Mouse (Mus musculus) embryonic facial prominence, embryonic 10.5 days (tissue): ENCODE results near the gene Tbc1d13. TPM values are rescaled to one million over a fixed set of nuclear protein-coding genes. Genes with fewer than 3 reads are reported as not detected.
"Not testable (repeated sequence)": the region's sequence is repeated elsewhere in the genome, so short reads cannot be mapped to it uniquely, and the experiment has no call there.

Experiments used
- DNase-seq: peaks from one replicate; pipeline ENCODE4 v3.0.0-alpha.2; 2017; ENCODE audit warnings: low spot score
- H3K27ac ChIP-seq: fragments of 300-500 bp; sonication (generic); replicated peaks from 2 replicates; pipeline ENCODE4 v1.5.1; 2016; ENCODE audit warnings: mild to moderate bottlenecking
- H3K27me3 ChIP-seq: fragments of 300-500 bp; sonication (generic); replicated peaks from 2 replicates; pipeline ENCODE4 v1.6.1; 2016; ENCODE audit warnings: low read depth, mild to moderate bottlenecking; ENCODE audit not compliant: poor library complexity, severe bottlenecking
- H3K36me3 ChIP-seq: fragments of 300-500 bp; sonication (generic); replicated peaks from 2 replicates; pipeline ENCODE4 v1.6.1; 2016; ENCODE audit warnings: mild to moderate bottlenecking, moderate library complexity
- H3K4me1 ChIP-seq: fragments of 300-500 bp; sonication (generic); 2 replicates; pipeline ENCODE4 v1.6.1; 2016
- H3K4me3 ChIP-seq: fragments of 300-500 bp; sonication (generic); 2 replicates; pipeline ENCODE4 v1.5.1; 2016; ENCODE audit warnings: mild to moderate bottlenecking, moderate library complexity
- H3K9me3 ChIP-seq: fragments of 300-500 bp; sonication (generic); 2 replicates; pipeline ENCODE4 v1.6.1; 2016; ENCODE audit warnings: mild to moderate bottlenecking
- WGBS: fragments of 180-500 bp; shearing (Covaris S2); methylation state at CpG from one replicate; pipeline ENCODE4 v1.1.7; 2016; 5-methylcytosine and 5-hydroxymethylcytosine counted together
- polyA plus RNA-seq: library from polyadenylated mRNA; unstranded; fragments of >200 nt; fragmentation: Nextera tagmentation; extraction: Ambion mirVana; gene quantifications from 2 replicates; pipeline ENCODE4 v1.2.1, GENCODE M21; 2016

Tbc1d13 gene
- polyA plus RNA-seq, 1 experiment from 2014 or later, result 8.2 TPM

GRCm38 (mm10) chr2:30134378-30134711, 799 bp downstream of the Tbc1d13 start:
- Histone ChIP-seq H3K4me3 (peak overlapping the region; percentile 91), H3K36me3 (peaks cover 44% of the 10 kb centered on the region), H3K9me3 (no peaks in the 10 kb centered on the region), H3K27ac (peak overlapping the region; percentile 90), H3K4me1 (peaks cover 24% of the 10 kb centered on the region), H3K27me3 (no peaks in the 10 kb centered on the region)
- DNase-seq, result no peak
- WGBS, result 27% methylated on average over 6 of the region's 6 CpGs

- Histone ChIP-seq H3K27me3 (no peaks in the 10 kb centered on the region), H3K9me3 (no peaks in the 10 kb centered on the region), H3K4me3 (peak overlapping the region; percentile 91), H3K27ac (peak overlapping the region; percentile 90; the same call in 1 of the 2 replicates), H3K36me3 (peaks cover 49% of the 10 kb centered on the region), H3K4me1 (peaks cover 24% of the 10 kb centered on the region)
- 73% methylated on average over 10 of the region's 10 CpGs for whole genome bisulfite sequencing
- DNase-seq, result no peak
Measured at GRCm38 (mm10) chr2:30134928-30135620, 1.5 kb downstream of the Tbc1d13 start.

- DNase-seq, result no peak
- Histone ChIP-seq H3K27ac (no peak overlapping the region), H3K36me3 (peaks cover 63% of the 10 kb centered on the region), H3K4me1 (peaks cover 24% of the 10 kb centered on the region), H3K4me3 (peak overlapping the region; percentile 16; the same call in 1 of the 2 replicates), H3K9me3 (no peaks in the 10 kb centered on the region), H3K27me3 (no peaks in the 10 kb centered on the region)
- WGBS, result 92% methylated on average over 10 of the region's 10 CpGs
Measured at GRCm38 (mm10) chr2:30136458-30136857, 2.9 kb downstream of the Tbc1d13 start.

- not testable (repeated sequence) for H3K27me3 ChIP-seq, DNase-seq, H3K27ac ChIP-seq, H3K4me1 ChIP-seq, H3K9me3 ChIP-seq, H3K4me3 ChIP-seq
- H3K36me3 ChIP-seq, result peaks cover 95% of the 10 kb centered on the region
- 95% methylated on average over 4 of the region's 4 CpGs for WGBS
Measured at GRCm38 (mm10) chr2:30140021-30140420, 6.5 kb downstream of the Tbc1d13 start.

GRCm38 (mm10) chr2:30144436-30144835, 10.9 kb downstream of the Tbc1d13 start:
- no peak for DNase-seq
- no peak overlapping the region for H3K4me3 ChIP-seq
- no peaks in the 10 kb centered on the region for H3K9me3 ChIP-seq
- WGBS, result 96% methylated on average over 4 of the region's 4 CpGs
- no peaks in the 10 kb centered on the region for H3K27me3 ChIP-seq
- no peak overlapping the region for H3K27ac ChIP-seq
- no peaks in the 10 kb centered on the region for H3K4me1 ChIP-seq
- peaks cover 99% of the 10 kb centered on the region for H3K36me3 ChIP-seq

GRCm38 (mm10) chr2:30147466-30147865, 13.9 kb downstream of the Tbc1d13 start:
- Histone ChIP-seq H3K9me3 (no peaks in the 10 kb centered on the region), H3K27ac (no peak overlapping the region), H3K27me3 (no peaks in the 10 kb centered on the region), H3K4me1 (no peaks in the 10 kb centered on the region), H3K36me3 (peaks cover 99% of the 10 kb centered on the region), H3K4me3 (no peak overlapping the region)
- no peak for DNase-seq
- 94% methylated on average over 4 of the region's 4 CpGs for WGBS

GRCm38 (mm10) chr2:30151840-30152239, 18.3 kb downstream of the Tbc1d13 start:
- Histone ChIP-seq H3K27me3 (no peaks in the 10 kb centered on the region), H3K4me1 (no peaks in the 10 kb centered on the region), H3K4me3 (no peak overlapping the region), H3K36me3 (peaks cover 57% of the 10 kb centered on the region), H3K9me3 (no peaks in the 10 kb centered on the region), H3K27ac (no peak overlapping the region)
- 94% methylated on average over 11 of the region's 11 CpGs for WGBS
- DNase-seq, result no peak

GRCm38 (mm10) chr2:30152616-30153015, 19.1 kb downstream of the Tbc1d13 start:
- peaks cover 49% of the 10 kb centered on the region for H3K36me3 ChIP-seq
- no peak overlapping the region for H3K27ac ChIP-seq
- no peaks in the 10 kb centered on the region for H3K27me3 ChIP-seq
- H3K9me3 ChIP-seq, result no peaks in the 10 kb centered on the region
- no peak for DNase-seq
- no peak overlapping the region for H3K4me3 ChIP-seq
- WGBS, result 83% methylated on average over 8 of the region's 8 CpGs
- H3K4me1 ChIP-seq, result no peaks in the 10 kb centered on the region

- H3K9me3 ChIP-seq, H3K4me1 ChIP-seq, DNase-seq, H3K36me3 ChIP-seq, H3K27ac ChIP-seq, H3K4me3 ChIP-seq, H3K27me3 ChIP-seq: not testable (repeated sequence)
- 88% methylated on average over 9 of the region's 10 CpGs for WGBS
Measured at GRCm38 (mm10) chr2:30159871-30160270, 26.3 kb downstream of the Tbc1d13 start.

GRCm38 (mm10) chr2:30161809-30162208, 28.3 kb downstream of the Tbc1d13 start:
- peak; percentile 34 for DNase-seq
- Histone ChIP-seq H3K36me3 (no peaks in the 10 kb centered on the region), H3K9me3 (peaks cover 12% of the 10 kb centered on the region), H3K27ac (no peak overlapping the region), H3K27me3 (no peaks in the 10 kb centered on the region), H3K4me1 (0 out of 2 replicates have a peak, but pooled peaks cover 4% of the 10 kb centered on the region), H3K4me3 (no peak overlapping the region)

GRCm38 (mm10) chr2:30164340-30164932, 30.9 kb downstream of the Tbc1d13 start:
- no peak for DNase-seq
- Histone ChIP-seq H3K4me3 (no peak overlapping the region), H3K27ac (no peak overlapping the region), H3K27me3 (no peaks in the 10 kb centered on the region), H3K36me3 (no peaks in the 10 kb centered on the region), H3K9me3 (peaks cover 17% of the 10 kb centered on the region), H3K4me1 (0 out of 2 replicates have a peak, but pooled peaks cover 4% of the 10 kb centered on the region)
- 64% methylated on average over 9 of the region's 9 CpGs for WGBS

- Histone ChIP-seq H3K9me3 (peaks cover 17% of the 10 kb centered on the region), H3K4me3 (no peak overlapping the region), H3K4me1 (peaks cover 13% of the 10 kb centered on the region), H3K36me3 (no peaks in the 10 kb centered on the region), H3K27ac (no peak overlapping the region), H3K27me3 (no peaks in the 10 kb centered on the region)
- WGBS, result 56% methylated on average over 4 of the region's 4 CpGs
- DNase-seq, result no peak
Measured at GRCm38 (mm10) chr2:30166677-30167076, 33.1 kb downstream of the Tbc1d13 start.

- Histone ChIP-seq H3K36me3 (peaks cover 44% of the 10 kb centered on the region), H3K27me3 (no peaks in the 10 kb centered on the region; the same call in 1 of the 2 replicates), H3K4me3 (peak within 1 kb of the TSS; percentile 82), H3K27ac (peak within 1 kb of the TSS; percentile 91), H3K4me1 (peaks cover 18% of the 10 kb centered on the region), H3K9me3 (peaks cover 14% of the 10 kb centered on the region)
- DNase-seq, result peak; percentile 89
- WGBS, result under 1% methylated on average over 75 of the region's 75 CpGs
Measured at GRCm38 (mm10) chr2:30171371-30171996, 37.9 kb downstream of the Tbc1d13 start, which contains the start of gene Endog. Gene Endog (plus strand): TSS chr2:30171493.
